Mouse (Mus musculus) neural tube, embryonic 12.5 days (tissue): ENCODE results near the gene Lin7a. TPM values are rescaled to one million over a fixed set of nuclear protein-coding genes. Genes with fewer than 3 reads are reported as not detected.

Experiments
- ATAC-seq: fragments of 200-750 bp; cut with Nextera tagmentation; 2 replicates; pipeline ENCODE4 v1.8.0; 2017; ENCODE audit warnings: low read depth, mild to moderate bottlenecking, moderate TSS enrichment, moderate library complexity; ENCODE audit not compliant: low FRiP score
- H3K27ac ChIP-seq: fragments of 300-500 bp; sonication (generic); 2 replicates; pipeline ENCODE4 v1.5.1; 2016
- H3K27me3 ChIP-seq: fragments of 300-500 bp; sonication (generic); replicated peaks from 2 replicates; pipeline ENCODE4 v1.6.1; 2016; ENCODE audit warnings: mild to moderate bottlenecking
- H3K36me3 ChIP-seq: fragments of 300-500 bp; sonication (generic); 2 replicates; pipeline ENCODE4 v1.6.1; 2016; ENCODE audit warnings: mild to moderate bottlenecking
- H3K4me1 ChIP-seq: fragments of 300-500 bp; sonication (generic); 2 replicates; pipeline ENCODE4 v1.6.1; 2016
- H3K4me2 ChIP-seq: fragments of 300-500 bp; sonication (generic); replicated peaks from 2 replicates; pipeline ENCODE4 v1.6.1; 2016; ENCODE audit warnings: mild to moderate bottlenecking
- H3K4me3 ChIP-seq: fragments of 300-500 bp; sonication (generic); 2 replicates; pipeline ENCODE4 v1.5.1; 2016
- H3K9ac ChIP-seq: fragments of 300-500 bp; sonication (generic); 2 replicates; pipeline ENCODE4 v1.6.1; 2016; ENCODE audit warnings: mild to moderate bottlenecking
- H3K9me3 ChIP-seq: fragments of 300-500 bp; sonication (generic); 2 replicates; pipeline ENCODE4 v1.6.1; 2016; ENCODE audit warnings: mild to moderate bottlenecking
- WGBS: fragments of 180-500 bp; shearing (Covaris S2); methylation state at CpG from one replicate; pipeline ENCODE4 v1.1.7; 2016; 5-methylcytosine and 5-hydroxymethylcytosine counted together
- polyA plus RNA-seq: library from polyadenylated mRNA; unstranded; fragments of >200 nt; fragmentation: Nextera tagmentation; extraction: Ambion mirVana; gene quantifications from 2 replicates; pipeline ENCODE4 v1.2.1, GENCODE M21; 2016

The Lin7a gene
- polyA plus RNA-seq, 1 experiment from 2014 or later, result 39.5 TPM

GRCm38 (mm10) chr10:107359296-107359695 lies 87.8 kb downstream of the Lin7a start:
- Histone ChIP-seq H3K4me3 (no peak overlapping the region), H3K4me2 (no peak overlapping the region), H3K27ac (no peak overlapping the region), H3K27me3 (no peaks in the 10 kb centered on the region), H3K4me1 (no peaks in the 10 kb centered on the region), H3K9ac (no peak overlapping the region), H3K36me3 (no peaks in the 10 kb centered on the region), H3K9me3 (no peaks in the 10 kb centered on the region)
- no peak for ATAC-seq

GRCm38 (mm10) chr10:107361546-107361945 lies 90.1 kb downstream of the Lin7a start:
- H3K36me3 ChIP-seq, result no peaks in the 10 kb centered on the region
- H3K9me3 ChIP-seq, result no peaks in the 10 kb centered on the region
- H3K4me3 ChIP-seq, result no peak overlapping the region
- H3K9ac ChIP-seq, result no peak overlapping the region
- no peak overlapping the region for H3K4me2 ChIP-seq
- 69% methylated on average over 4 of the region's 4 CpGs for WGBS
- H3K27me3 ChIP-seq, result no peaks in the 10 kb centered on the region
- H3K27ac ChIP-seq, result no peak overlapping the region
- ATAC-seq, result no peak
- H3K4me1 ChIP-seq, result no peaks in the 10 kb centered on the region

GRCm38 (mm10) chr10:107362026-107362425 lies 90.5 kb downstream of the Lin7a start:
- ATAC-seq, result no peak
- H3K4me1 ChIP-seq, result no peaks in the 10 kb centered on the region
- no peaks in the 10 kb centered on the region for H3K27me3 ChIP-seq
- no peaks in the 10 kb centered on the region for H3K36me3 ChIP-seq
- H3K9ac ChIP-seq, result no peak overlapping the region
- no peak overlapping the region for H3K4me2 ChIP-seq
- H3K9me3 ChIP-seq, result no peaks in the 10 kb centered on the region
- no peak overlapping the region for H3K27ac ChIP-seq
- 74% methylated on average over 2 of the region's 2 CpGs for WGBS
- no peak overlapping the region for H3K4me3 ChIP-seq

- Histone ChIP-seq H3K36me3 (no peaks in the 10 kb centered on the region), H3K9ac (no peak overlapping the region), H3K9me3 (no peaks in the 10 kb centered on the region), H3K4me1 (no peaks in the 10 kb centered on the region), H3K4me2 (no peak overlapping the region), H3K4me3 (no peak overlapping the region), H3K27ac (no peak overlapping the region), H3K27me3 (no peaks in the 10 kb centered on the region)
- 91% methylated on average over 16 of the region's 16 CpGs for WGBS
- no peak for ATAC-seq
Observed at GRCm38 (mm10) chr10:107363049-107363816, 91.7 kb downstream of the Lin7a start.

- Histone ChIP-seq H3K9ac (no peak overlapping the region), H3K4me2 (no peak overlapping the region), H3K36me3 (no peaks in the 10 kb centered on the region), H3K27me3 (no peaks in the 10 kb centered on the region), H3K27ac (no peak overlapping the region), H3K4me3 (no peak overlapping the region), H3K9me3 (no peaks in the 10 kb centered on the region), H3K4me1 (no peaks in the 10 kb centered on the region)
- 55% methylated on average over 2 of the region's 2 CpGs for WGBS
- ATAC-seq, result no peak
Observed at GRCm38 (mm10) chr10:107377218-107377617, 105.7 kb downstream of the Lin7a start.

GRCm38 (mm10) chr10:107381143-107381746 lies 109.8 kb downstream of the Lin7a start:
- Histone ChIP-seq H3K27me3 (no peaks in the 10 kb centered on the region), H3K36me3 (no peaks in the 10 kb centered on the region), H3K4me1 (0 out of 2 replicates have a peak, but pooled peaks cover 2% of the 10 kb centered on the region), H3K4me3 (no peak overlapping the region), H3K9ac (no peak overlapping the region), H3K27ac (no peak overlapping the region), H3K9me3 (no peaks in the 10 kb centered on the region), H3K4me2 (no peak overlapping the region)
- 49% methylated on average over 4 of the region's 4 CpGs for WGBS
- peak; percentile 62 for ATAC-seq

- H3K36me3 ChIP-seq, result no peaks in the 10 kb centered on the region
- no peak overlapping the region for H3K4me3 ChIP-seq
- no peak overlapping the region for H3K27ac ChIP-seq
- ATAC-seq, result peak; percentile 53; the same call in 1 of the 2 replicates
- no peak overlapping the region for H3K9ac ChIP-seq
- H3K4me1 ChIP-seq, result peaks cover 2% of the 10 kb centered on the region; the same call in 1 of the 2 replicates
- H3K4me2 ChIP-seq, result no peak overlapping the region
- no peaks in the 10 kb centered on the region for H3K9me3 ChIP-seq
- no peaks in the 10 kb centered on the region for H3K27me3 ChIP-seq
Observed at GRCm38 (mm10) chr10:107383825-107384224, 112.3 kb downstream of the Lin7a start.

GRCm38 (mm10) chr10:107389505-107389904 lies 118.0 kb downstream of the Lin7a start:
- peak; percentile 85; the same call in 1 of the 2 replicates for ATAC-seq
- no peak overlapping the region for H3K27ac ChIP-seq
- H3K9ac ChIP-seq, result no peak overlapping the region
- H3K4me1 ChIP-seq, result no peaks in the 10 kb centered on the region; the same call in 1 of the 2 replicates
- no peak overlapping the region for H3K4me2 ChIP-seq
- no peaks in the 10 kb centered on the region for H3K36me3 ChIP-seq
- no peaks in the 10 kb centered on the region for H3K27me3 ChIP-seq
- no peaks in the 10 kb centered on the region for H3K9me3 ChIP-seq
- WGBS, result 55% methylated on average over 4 of the region's 4 CpGs
- H3K4me3 ChIP-seq, result no peak overlapping the region

- 76% methylated on average over 4 of the region's 4 CpGs for WGBS
- Histone ChIP-seq H3K4me3 (no peak overlapping the region), H3K4me2 (no peak overlapping the region), H3K27ac (no peak overlapping the region), H3K36me3 (no peaks in the 10 kb centered on the region), H3K27me3 (no peaks in the 10 kb centered on the region), H3K9me3 (no peaks in the 10 kb centered on the region), H3K4me1 (no peaks in the 10 kb centered on the region), H3K9ac (no peak overlapping the region)
- no peak for ATAC-seq
Observed at GRCm38 (mm10) chr10:107405347-107405746, 133.9 kb downstream of the Lin7a start.

- Histone ChIP-seq H3K4me3 (no peak overlapping the region), H3K4me1 (no peaks in the 10 kb centered on the region), H3K27ac (no peak overlapping the region), H3K4me2 (no peak overlapping the region), H3K9ac (no peak overlapping the region), H3K9me3 (no peaks in the 10 kb centered on the region), H3K27me3 (no peaks in the 10 kb centered on the region), H3K36me3 (no peaks in the 10 kb centered on the region)
- ATAC-seq, result no peak
- WGBS, result 90% methylated on average over 14 of the region's 14 CpGs
Observed at GRCm38 (mm10) chr10:107418306-107418705, 146.8 kb downstream of the Lin7a start.

GRCm38 (mm10) chr10:107436967-107437366 lies 165.5 kb downstream of the Lin7a start:
- no peak overlapping the region for H3K4me3 ChIP-seq
- no peak overlapping the region for H3K27ac ChIP-seq
- 73% methylated on average over 5 of the region's 5 CpGs for WGBS
- H3K9me3 ChIP-seq, result no peaks in the 10 kb centered on the region
- no peak overlapping the region for H3K4me2 ChIP-seq
- no peaks in the 10 kb centered on the region for H3K36me3 ChIP-seq
- H3K9ac ChIP-seq, result no peak overlapping the region
- no peak for ATAC-seq
- no peaks in the 10 kb centered on the region for H3K4me1 ChIP-seq
- H3K27me3 ChIP-seq, result no peaks in the 10 kb centered on the region

- H3K4me1 ChIP-seq, result no peaks in the 10 kb centered on the region
- H3K4me3 ChIP-seq, result no peak overlapping the region
- 9% methylated on average over 4 of the region's 4 CpGs for WGBS
Observed at GRCm38 (mm10) chr10:107442781-107443180, 171.3 kb downstream of the Lin7a start.

More at GRCm38 (mm10) chr10:107442781-107443180, 171.3 kb downstream of the Lin7a start:
- Histone ChIP-seq H3K9ac (no peak overlapping the region), H3K9me3 (no peaks in the 10 kb centered on the region), H3K4me2 (no peak overlapping the region), H3K27ac (no peak overlapping the region), H3K27me3 (no peaks in the 10 kb centered on the region), H3K36me3 (no peaks in the 10 kb centered on the region)
- ATAC-seq, result no peak
